Mouse (Mus musculus): ENCODE results near the gene Rpl13a. TPM values are rescaled to one million over a fixed set of nuclear protein-coding genes. Genes with fewer than 3 reads are reported as not detected.

The Rpl13a gene
- polyA plus RNA-seq, 2 experiments = 909 to 1,027 TPM

DNA sequence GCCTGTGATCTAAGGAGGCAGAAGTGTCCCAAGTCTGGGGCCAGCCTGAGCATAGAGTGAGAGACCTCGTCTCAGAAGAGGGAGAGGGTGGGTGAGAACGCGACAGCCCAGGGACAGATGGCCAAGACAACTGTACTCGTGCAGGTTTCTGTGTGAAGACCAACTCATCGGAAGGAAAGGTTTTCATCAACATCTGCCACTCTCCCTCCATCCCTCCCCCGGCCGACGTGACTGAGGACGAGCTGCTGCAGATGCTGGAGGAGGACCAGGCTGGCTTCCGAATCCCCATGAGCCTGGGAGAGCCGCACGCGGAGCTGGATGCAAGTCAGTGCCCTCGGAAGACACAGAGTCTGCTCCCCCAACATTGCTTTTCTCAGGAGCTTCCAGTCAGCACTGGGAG lies 28.9 kb upstream of the Rpl13a start:
- Histone ChIP-seq H3K27me3 (ENCODE audit: control insufficient read depth, insufficient read depth, low read length) (peaks cover 2% of the 10 kb centered on the region), H3K4me3 (ENCODE audit: insufficient read depth in 1 of 2, low read depth in 2 of 2, low read length in 2 of 2) (no peak overlapping the region), H3K9ac (replicated peaks) (no peak overlapping the region), H3K36me3 (replicated peaks; ENCODE audit: control insufficient read depth, insufficient read depth, low read depth) (no peaks in the 10 kb centered on the region), H3K4me2 (ENCODE audit: low read depth) (no peak overlapping the region), H3K4me1 (replicated peaks; ENCODE audit: control insufficient read depth in 2 of 2, insufficient read depth in 2 of 2, low read length in 1 of 2) (peaks cover 6 to 12% of the 10 kb centered on the region in 2 experiments; a peak in 3 of 4 replicates), H3K9me3 (ENCODE audit: control insufficient read depth, low read length) (no peaks in the 10 kb centered on the region), H3K27ac (no peak overlapping the region)
- 79% methylated on average over 14 of the region's 14 CpGs for WGBS (ENCODE audit: insufficient replicate concordance)
- ATAC-seq (ENCODE audit: insufficient read depth) (no peak), DNase-seq (ENCODE audit: low read depth in 3 of 3, low spot score in 3 of 3) (no peak)
- TF ChIP-seq CTCF (IDR thresholded peaks at IDR 0.05; ENCODE audit: low read depth) = no peak
- TF ChIP-seq EP300 (IDR thresholded peaks at IDR 0.05; ENCODE audit: low read depth) = no peak

DNA sequence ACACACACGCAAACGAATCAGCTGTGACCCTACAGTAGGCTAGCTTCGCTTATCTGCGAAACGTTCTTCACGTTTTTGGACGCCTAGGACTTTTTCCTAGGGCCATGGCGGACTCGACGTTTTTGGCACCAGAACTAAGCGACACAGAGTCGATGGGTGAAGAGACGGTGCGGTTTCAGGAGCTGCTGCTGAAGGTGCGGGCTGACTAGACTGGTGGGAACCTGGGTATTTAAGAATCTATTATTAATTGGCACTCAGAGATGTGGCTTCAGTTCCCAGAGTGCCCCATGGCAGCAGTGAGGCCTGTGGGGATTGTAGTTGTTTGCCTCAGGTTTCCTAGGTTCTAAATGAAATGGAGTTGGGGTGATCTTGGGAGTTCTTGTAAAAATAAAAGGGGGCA lies 27.6 kb upstream of the Rpl13a start:
- Histone ChIP-seq H3K27me3 (ENCODE audit: control insufficient read depth, insufficient read depth, low read length) (no peaks in the 10 kb centered on the region), H3K4me2 (ENCODE audit: low read depth) (no peak overlapping the region), H3K36me3 (replicated peaks; ENCODE audit: control insufficient read depth, insufficient read depth, low read depth) (no peaks in the 10 kb centered on the region), H3K4me1 (replicated peaks; ENCODE audit: control insufficient read depth in 2 of 2, insufficient read depth in 2 of 2, low read length in 1 of 2) (peaks cover 3 to 10% of the 10 kb centered on the region in 2 experiments; a peak in 3 of 4 replicates), H3K9ac (replicated peaks) (no peak overlapping the region), H3K27ac (no peak overlapping the region), H3K4me3 (ENCODE audit: insufficient read depth in 1 of 2, low read depth in 2 of 2, low read length in 2 of 2) (no peak overlapping the region), H3K9me3 (ENCODE audit: control insufficient read depth, low read length) (no peaks in the 10 kb centered on the region)
- no peak for DNase-seq (ENCODE audit: low read depth in 3 of 3, low spot score in 3 of 3)
- TF ChIP-seq EP300 (IDR thresholded peaks at IDR 0.05; ENCODE audit: low read depth) (no peak), CTCF (IDR thresholded peaks at IDR 0.05; ENCODE audit: low read depth) (no peak)
- no peak for ATAC-seq (ENCODE audit: insufficient read depth)
- WGBS (ENCODE audit: insufficient replicate concordance) = 88% methylated on average over 15 of the region's 15 CpGs

DNA sequence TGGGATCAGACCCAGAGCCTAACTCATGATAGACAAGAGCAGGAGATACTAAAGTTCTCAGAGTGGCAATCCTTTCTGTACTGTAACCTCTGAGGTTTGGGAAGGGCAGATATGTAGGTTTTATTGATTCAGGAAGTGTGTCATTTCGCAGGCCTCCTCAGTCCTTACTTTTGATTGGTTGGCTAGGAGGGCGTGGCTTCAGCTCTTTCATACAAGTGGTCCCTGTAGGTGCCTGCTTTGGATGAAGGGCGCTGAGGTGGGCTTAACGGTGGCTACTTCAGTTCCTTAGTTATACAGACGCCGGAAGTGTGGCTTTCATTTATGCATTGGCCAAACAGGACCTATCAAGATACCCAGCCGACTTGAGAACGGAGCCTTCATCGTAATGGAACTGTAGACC lies 27.0 kb upstream of the Rpl13a start:
- no peak overlapping the region for H3K4me2 ChIP-seq (ENCODE audit: low read depth)
- H3K9ac ChIP-seq (replicated peaks) = no peak overlapping the region
- DNase-seq (ENCODE audit: low read depth in 3 of 3, low spot score in 3 of 3) (no peak), ATAC-seq (ENCODE audit: insufficient read depth) (no peak)
- peaks cover 8 to 10% of the 10 kb centered on the region in 2 experiments; a peak in 3 of 4 replicates for H3K4me1 ChIP-seq (replicated peaks; ENCODE audit: control insufficient read depth in 2 of 2, insufficient read depth in 2 of 2, low read length in 1 of 2)
- no peaks in the 10 kb centered on the region for H3K36me3 ChIP-seq (replicated peaks; ENCODE audit: control insufficient read depth, insufficient read depth, low read depth)
- H3K27me3 ChIP-seq (ENCODE audit: control insufficient read depth, insufficient read depth, low read length) = no peaks in the 10 kb centered on the region
- H3K4me3 ChIP-seq (ENCODE audit: insufficient read depth in 1 of 2, low read depth in 2 of 2, low read length in 2 of 2) = no peak overlapping the region
- no peak overlapping the region for H3K27ac ChIP-seq
- no peaks in the 10 kb centered on the region for H3K9me3 ChIP-seq (ENCODE audit: control insufficient read depth, low read length)
- WGBS (ENCODE audit: insufficient replicate concordance) = 76% methylated on average over 9 of the region's 9 CpGs
- no peak for TF ChIP-seq CTCF (IDR thresholded peaks at IDR 0.05; ENCODE audit: low read depth)
- no peak for TF ChIP-seq EP300 (IDR thresholded peaks at IDR 0.05; ENCODE audit: low read depth)

DNA sequence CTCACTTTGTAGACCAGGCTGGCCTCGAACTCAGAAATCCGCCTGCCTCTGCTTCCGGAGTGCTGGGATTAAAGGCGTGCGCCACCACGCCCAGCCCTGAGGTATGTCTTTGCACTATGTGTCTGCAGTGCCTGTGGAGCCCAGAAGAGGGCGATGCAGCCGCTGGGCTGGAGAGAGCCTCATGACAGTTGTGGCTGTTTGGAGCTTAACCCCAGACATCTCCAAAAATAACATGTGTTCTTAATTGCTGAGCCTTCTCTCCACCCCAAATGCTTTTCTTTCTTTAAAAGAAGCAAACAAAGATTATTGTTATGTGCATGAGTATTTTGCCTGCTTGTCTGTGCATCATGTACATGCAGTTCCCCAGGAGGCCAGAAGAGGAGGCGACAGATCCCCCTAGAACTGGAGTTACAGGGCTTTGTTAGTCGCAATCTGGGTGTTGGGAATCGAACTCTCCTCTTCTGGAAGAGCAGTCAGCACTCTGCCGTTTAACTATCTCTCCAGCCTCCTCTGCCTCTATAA lies 26.5 kb upstream of the Rpl13a start:
- no peaks in the 10 kb centered on the region for H3K27me3 ChIP-seq (ENCODE audit: control insufficient read depth, insufficient read depth, low read length)
- peak; percentile 13; the same call in 1 of the 2 replicates for ATAC-seq (ENCODE audit: insufficient read depth)
- H3K4me3 ChIP-seq (ENCODE audit: insufficient read depth in 1 of 2, low read depth in 2 of 2, low read length in 2 of 2) = peak overlapping the region; percentile 28 to 74; a peak in 2 of 4 replicates
- peaks cover 10 to 11% of the 10 kb centered on the region in 2 experiments; a peak in 3 of 4 replicates for H3K4me1 ChIP-seq (replicated peaks; ENCODE audit: control insufficient read depth in 2 of 2, insufficient read depth in 2 of 2, low read length in 1 of 2)
- WGBS (ENCODE audit: insufficient replicate concordance) = 58% methylated on average over 12 of the region's 12 CpGs
- peak in 1 of 3 experiments; percentile 49 for DNase-seq (ENCODE audit: low read depth in 3 of 3, low spot score in 3 of 3)
- peak overlapping the region; percentile 10; the same call in 1 of the 2 replicates for H3K27ac ChIP-seq
- no peaks in the 10 kb centered on the region for H3K36me3 ChIP-seq (replicated peaks; ENCODE audit: control insufficient read depth, insufficient read depth, low read depth)
- no peak overlapping the region for H3K9ac ChIP-seq (replicated peaks)
- no peaks in the 10 kb centered on the region for H3K9me3 ChIP-seq (ENCODE audit: control insufficient read depth, low read length)
- peak overlapping the region; percentile 98 for H3K4me2 ChIP-seq (ENCODE audit: low read depth)
- TF ChIP-seq CTCF (IDR thresholded peaks at IDR 0.05; ENCODE audit: low read depth) (peak; percentile 75), EP300 (IDR thresholded peaks at IDR 0.05; ENCODE audit: low read depth) (no peak)

DNA sequence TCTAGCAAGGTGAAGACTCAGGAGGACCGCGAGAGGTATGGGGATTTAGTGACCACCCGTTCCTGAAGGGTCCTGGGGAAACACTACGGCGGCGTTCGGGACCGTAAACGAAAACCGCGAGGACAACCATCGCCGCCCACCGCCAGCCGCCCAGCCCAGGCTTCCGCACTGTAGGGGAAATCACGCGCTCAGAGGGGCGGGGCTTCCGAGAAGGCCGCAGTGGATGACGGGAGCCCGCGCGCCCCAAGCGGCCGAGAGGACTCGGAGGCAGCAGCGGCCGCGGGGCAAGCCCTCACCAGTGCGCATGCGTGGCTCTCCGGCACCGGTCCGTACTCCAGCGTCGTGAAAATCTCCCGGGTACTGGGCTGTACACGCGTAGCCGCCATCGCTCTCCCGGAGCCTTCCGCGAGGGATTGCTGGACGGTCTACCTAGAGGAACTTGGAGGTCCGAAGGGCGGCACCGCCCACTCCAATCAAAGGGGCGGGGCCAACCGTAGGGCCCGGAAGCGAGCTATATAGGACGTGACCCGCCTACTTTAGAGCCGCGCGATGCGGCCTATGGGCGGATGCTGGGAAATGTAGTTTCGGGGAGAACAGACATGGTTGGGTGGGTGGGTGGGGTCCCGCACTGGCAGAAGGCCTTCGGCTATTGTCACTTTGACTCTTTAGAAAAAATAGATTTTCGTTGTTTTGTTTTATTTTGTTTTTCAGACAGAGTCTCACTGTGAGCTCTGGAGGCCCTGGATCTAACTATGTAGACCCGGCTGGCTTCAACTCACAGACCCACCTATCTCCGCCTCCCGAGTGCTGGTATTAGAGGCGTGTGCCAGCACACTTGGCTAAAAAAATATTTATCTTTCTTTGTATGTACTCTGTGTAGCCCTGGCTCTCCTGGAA lies 25.8 kb upstream of the Rpl13a start, which contains the start of the genes Pih1d1 and Aldh16a1:
Gene Pih1d1 (plus strand): TSS at position 208 of the 897 bp plus-strand sequence.
Gene Aldh16a1 (minus strand): TSS at position 489 of the 897 bp plus-strand sequence.
- Histone ChIP-seq H3K4me1 (replicated peaks; ENCODE audit: control insufficient read depth in 2 of 2, insufficient read depth in 2 of 2, low read length in 1 of 2) (peaks cover 10 to 11% of the 10 kb centered on the region in 2 experiments; a peak in 3 of 4 replicates), H3K9ac (replicated peaks) (peak within 1 kb of the TSS; percentile 82), H3K4me3 (ENCODE audit: insufficient read depth in 1 of 2, low read depth in 2 of 2, low read length in 2 of 2) (peak within 1 kb of the TSS; percentile 74 to 81), H3K27ac (peak within 1 kb of the TSS; percentile 78), H3K4me2 (ENCODE audit: low read depth) (peak within 1 kb of the TSS; percentile 98), H3K9me3 (ENCODE audit: control insufficient read depth, low read length) (no peaks in the 10 kb centered on the region), H3K27me3 (ENCODE audit: control insufficient read depth, insufficient read depth, low read length) (no peaks in the 10 kb centered on the region), H3K36me3 (replicated peaks; ENCODE audit: control insufficient read depth, insufficient read depth, low read depth) (no peaks in the 10 kb centered on the region)
- 2% methylated on average over 69 of the region's 69 CpGs for WGBS (ENCODE audit: insufficient replicate concordance)
- ATAC-seq (ENCODE audit: insufficient read depth) = peak; percentile 95
- TF ChIP-seq EP300 (IDR thresholded peaks at IDR 0.05; ENCODE audit: low read depth) (no peak), CTCF (IDR thresholded peaks at IDR 0.05; ENCODE audit: low read depth) (peak; percentile 79)
- DNase-seq (ENCODE audit: low read depth in 3 of 3, low spot score in 3 of 3) = peak; percentile 88 to 92 (median 91)

Data from liver, embryonic 14.5 days (tissue).